Mouse (Mus musculus): ENCODE data around the gene Fut4. TPM values are rescaled to one million over a fixed set of nuclear protein-coding genes. Genes with fewer than 3 reads are reported as not detected.
"Not testable (repeated sequence)": the region's sequence is repeated elsewhere in the genome, so short reads cannot be mapped to it uniquely, and the experiment has no call there.

Gene Fut4
- polyA plus RNA-seq, 1 experiment: 0.63 TPM

DNA sequence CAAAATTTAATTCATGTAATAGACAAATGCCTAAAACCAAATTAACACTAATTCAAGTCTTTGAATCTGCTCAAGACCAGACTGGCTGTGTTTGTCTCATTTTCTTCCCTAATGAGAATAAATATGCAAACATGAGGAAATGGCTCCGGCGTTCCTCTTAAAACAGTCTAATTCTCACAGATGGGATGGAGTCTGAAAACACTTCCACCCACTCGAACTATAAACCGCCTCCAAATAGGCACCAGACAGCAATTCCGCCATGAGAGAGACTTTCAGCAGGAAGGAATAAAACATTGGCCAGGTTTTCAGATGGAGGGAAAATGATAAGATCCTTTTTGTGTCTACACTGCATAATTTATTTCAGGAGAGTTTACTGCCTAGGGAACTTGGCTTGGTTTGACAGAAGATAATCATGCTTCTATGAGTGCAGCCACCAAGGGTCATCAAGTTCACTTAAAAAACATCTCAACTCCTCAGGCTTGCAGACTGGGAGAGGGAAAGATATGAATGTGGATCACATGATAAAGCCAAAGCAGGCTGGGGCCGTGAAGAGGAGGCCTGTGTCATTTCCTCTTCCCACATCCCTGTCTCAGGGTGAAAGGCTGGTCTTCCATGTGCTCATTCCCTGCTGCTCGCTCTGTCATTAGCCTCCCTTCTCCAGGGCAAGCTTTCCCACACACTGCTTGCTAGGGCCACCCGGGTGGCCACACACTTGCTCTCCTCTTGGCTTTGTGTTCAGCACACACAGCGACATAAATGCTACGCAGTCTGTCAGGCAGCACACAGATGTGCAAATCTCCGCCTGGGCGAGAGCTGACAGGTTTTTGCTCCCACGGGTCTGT lies 46.7 kb downstream of the Fut4 start:
- no peak for TF ChIP-seq POLR2A (IDR thresholded peaks at IDR 0.05; ENCODE audit: low read depth, low read length)
- no peak for TF ChIP-seq CTCF (IDR thresholded peaks at IDR 0.05; ENCODE audit: borderline replicate concordance, insufficient read depth, low read length)
- no peak overlapping the region for H3K4me3 ChIP-seq (ENCODE audit: insufficient read depth, low read length)
- no peak overlapping the region for H3K27ac ChIP-seq (ENCODE audit: insufficient read depth, low read length)
- 0 out of 2 replicates have a peak, but pooled peaks cover 3% of the 10 kb centered on the region for H3K4me1 ChIP-seq (ENCODE audit: control insufficient read depth, insufficient read depth, low read length)

DNA sequence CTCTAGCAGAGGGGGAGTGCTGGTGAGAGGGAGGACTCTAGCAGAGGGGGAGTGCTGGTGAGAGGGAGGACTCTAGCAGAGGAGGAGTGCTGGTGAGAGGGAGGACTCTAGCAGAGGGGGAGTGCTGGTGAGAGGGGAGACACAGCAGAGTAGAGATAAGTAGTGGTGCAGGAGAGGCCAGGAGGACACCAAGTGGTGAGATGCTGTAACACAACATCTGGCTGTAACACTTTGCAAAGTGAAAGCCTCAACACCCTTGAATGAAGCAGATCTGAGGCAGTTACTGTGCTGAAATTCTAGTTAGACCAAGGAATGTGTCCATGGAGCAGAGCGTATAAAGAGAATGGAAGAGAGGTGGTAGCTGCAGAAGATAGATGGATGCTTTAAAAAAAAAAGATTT lies 51.4 kb downstream of the Fut4 start:
- H3K4me3 ChIP-seq (ENCODE audit: insufficient read depth, low read length); H3K4me1 ChIP-seq (ENCODE audit: control insufficient read depth, insufficient read depth, low read length); H3K27ac ChIP-seq (ENCODE audit: insufficient read depth, low read length): not testable (repeated sequence)

DNA sequence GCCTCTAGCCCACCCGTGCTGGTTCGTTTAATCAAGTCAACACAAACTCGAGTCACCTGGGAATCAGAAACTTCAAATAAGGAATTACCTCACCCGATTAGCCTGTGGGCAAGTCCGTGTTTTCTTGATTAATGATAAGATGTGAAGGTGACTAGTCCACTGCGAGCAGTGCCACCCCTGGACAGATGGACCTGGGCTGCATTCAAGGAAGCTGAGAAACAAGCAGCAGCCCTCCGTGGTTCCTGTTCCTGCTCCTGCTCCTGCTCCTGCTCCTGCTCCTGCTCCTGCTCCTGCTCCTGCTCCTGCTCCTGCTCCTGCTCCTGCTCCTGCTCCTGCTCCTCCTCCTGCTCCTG lies 52.9 kb downstream of the Fut4 start:
- no peak for TF ChIP-seq CTCF (IDR thresholded peaks at IDR 0.05; ENCODE audit: borderline replicate concordance, insufficient read depth, low read length)
- no peak for TF ChIP-seq POLR2A (IDR thresholded peaks at IDR 0.05; ENCODE audit: low read depth, low read length)
- Histone ChIP-seq H3K4me3 (ENCODE audit: insufficient read depth, low read length) (no peak overlapping the region), H3K27ac (ENCODE audit: insufficient read depth, low read length) (no peak overlapping the region), H3K4me1 (ENCODE audit: control insufficient read depth, insufficient read depth, low read length) (no peaks in the 10 kb centered on the region)

DNA sequence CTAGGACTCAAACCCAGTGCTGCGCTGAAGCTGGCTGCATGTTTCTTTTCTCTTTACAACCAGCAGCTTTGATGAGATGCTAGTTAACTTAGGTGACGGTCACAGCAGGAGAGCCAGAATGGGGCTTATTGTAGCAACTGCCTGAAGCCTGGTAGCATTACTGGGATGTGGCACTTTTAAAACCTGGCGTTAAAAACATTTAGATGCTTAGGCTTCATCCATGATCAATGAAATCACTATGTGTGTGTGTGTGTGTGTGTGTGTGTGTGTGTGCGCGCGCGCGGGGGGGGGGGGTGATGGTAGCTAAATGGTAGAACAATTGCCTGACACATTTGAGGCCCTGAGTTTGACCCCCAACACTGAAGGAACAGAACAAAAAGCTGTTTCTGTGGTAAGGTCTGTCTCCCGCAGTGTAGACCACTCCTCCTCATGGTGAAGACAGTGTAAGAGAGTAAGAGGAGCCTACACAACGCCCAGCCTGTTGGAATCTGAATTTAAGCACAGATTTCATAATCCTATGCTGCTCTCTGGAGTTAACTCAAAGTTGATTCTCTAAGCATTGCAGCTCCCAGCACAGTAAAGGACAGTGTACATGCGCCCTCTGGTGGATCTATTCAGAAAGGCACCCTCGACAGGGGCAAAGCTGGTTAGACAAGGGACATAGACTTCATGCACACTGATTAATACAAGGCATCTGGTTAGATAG lies 53.5 kb downstream of the Fut4 start:
- H3K4me3 ChIP-seq (ENCODE audit: insufficient read depth, low read length): no peak overlapping the region
- no peak overlapping the region for H3K27ac ChIP-seq (ENCODE audit: insufficient read depth, low read length)
- H3K4me1 ChIP-seq (ENCODE audit: control insufficient read depth, insufficient read depth, low read length): no peaks in the 10 kb centered on the region
- TF ChIP-seq POLR2A (IDR thresholded peaks at IDR 0.05; ENCODE audit: low read depth, low read length) (no peak), CTCF (IDR thresholded peaks at IDR 0.05; ENCODE audit: borderline replicate concordance, insufficient read depth, low read length) (peak; percentile 74; the same call in 1 of the 2 replicates)

Other genes with a start within 250 kb of the Fut4 start
- 61.2 and 63.1 TPM in 2 replicates for gene Amotl1, start 107.3 kb downstream of the Fut4 start, polyA plus RNA-seq (2011; ENCODE audit: insufficient read length, low read depth, missing spikeins)
- not detected in 2 replicates for gene Piwil4, start 11.7 kb downstream of the Fut4 start, polyA plus RNA-seq (2011; ENCODE audit: insufficient read length, low read depth, missing spikeins)
- gene 1700012B09Rik, start 18.6 kb upstream of the Fut4 start, polyA plus RNA-seq (2011; ENCODE audit: insufficient read length, low read depth, missing spikeins): not detected in 2 replicates
- gene Mre11a, start 32.3 kb upstream of the Fut4 start, polyA plus RNA-seq (2011; ENCODE audit: insufficient read length, low read depth, missing spikeins): 39.4 and 50.8 TPM in 2 replicates
- gene Ankrd49, start 32.5 kb upstream of the Fut4 start, polyA plus RNA-seq (2011; ENCODE audit: insufficient read length, low read depth, missing spikeins): 21.1 and 25.9 TPM in 2 replicates
- gene Gpr83, start 107.8 kb upstream of the Fut4 start, polyA plus RNA-seq (2011; ENCODE audit: insufficient read length, low read depth, missing spikeins): not detected in 2 replicates
- gene Izumo1r, start 151.6 kb upstream of the Fut4 start, polyA plus RNA-seq (2011; ENCODE audit: insufficient read length, low read depth, missing spikeins): not detected in 2 replicates

All from embryonic fibroblast, embryonic 13.5 days (primary cell).